Mouse (Mus musculus) heart, postnatal 4 days (tissue): Measurements from ENCODE around the gene Rsad2. TPM values are rescaled to one million over a fixed set of nuclear protein-coding genes. Genes with fewer than 3 reads are reported as not detected.
"Not testable (repeated sequence)": the region's sequence is repeated elsewhere in the genome, so short reads cannot be mapped to it uniquely, and the experiment has no call there.

Experiments used
- DNase-seq: peaks from one replicate; pipeline ENCODE4 v3.0.0; 2021
- total RNA-seq, 2 experiments: library from RNA; stranded (reverse); gene quantifications; 2 replicates each; pipeline ENCODE4 v1.2.3; 2021

The Rsad2 gene
- total RNA-seq, 2 experiments from 2014 or later = 4.3 to 8.2 TPM

GRCm38 (mm10) chr12:26446377-26447045 lies 9.7 kb downstream of the Rsad2 start:
- no peak for DNase-seq

- no peak for DNase-seq
Observed at GRCm38 (mm10) chr12:26444511-26444910, 11.7 kb downstream of the Rsad2 start.

- peak; percentile 91 for DNase-seq
Observed at GRCm38 (mm10) chr12:26444054-26444453, 12.2 kb downstream of the Rsad2 start.

- no peak for DNase-seq
Observed at GRCm38 (mm10) chr12:26439366-26439765, 16.9 kb downstream of the Rsad2 start.

- DNase-seq = no peak
Observed at GRCm38 (mm10) chr12:26437950-26438349, 18.3 kb downstream of the Rsad2 start.

GRCm38 (mm10) chr12:26436334-26436733 lies 19.9 kb downstream of the Rsad2 start:
- DNase-seq = no peak

GRCm38 (mm10) chr12:26428771-26429170 lies 27.5 kb downstream of the Rsad2 start:
- DNase-seq = not testable (repeated sequence)

GRCm38 (mm10) chr12:26424841-26425240 lies 31.4 kb downstream of the Rsad2 start:
- no peak for DNase-seq

GRCm38 (mm10) chr12:26418322-26418721 lies 37.9 kb downstream of the Rsad2 start:
- DNase-seq = no peak

- DNase-seq = no peak
Observed at GRCm38 (mm10) chr12:26416636-26417295, 39.5 kb downstream of the Rsad2 start.

GRCm38 (mm10) chr12:26415104-26415771 lies 41.0 kb downstream of the Rsad2 start, which contains the start of gene Rnf144a:
Gene Rnf144a, minus strand, starts transcription at chr12:26415254.
- DNase-seq = peak; percentile 96

- peak; percentile 60 for DNase-seq
Observed at GRCm38 (mm10) chr12:26414451-26415103, 41.7 kb downstream of the Rsad2 start.

- DNase-seq = no peak
Observed at GRCm38 (mm10) chr12:26413961-26414411, 42.3 kb downstream of the Rsad2 start.

- peak; percentile 58 for DNase-seq
Observed at GRCm38 (mm10) chr12:26412802-26413201, 43.5 kb downstream of the Rsad2 start.

- no peak for DNase-seq
Observed at GRCm38 (mm10) chr12:26411841-26412450, 44.3 kb downstream of the Rsad2 start.

GRCm38 (mm10) chr12:26410443-26410842 lies 45.8 kb downstream of the Rsad2 start:
- DNase-seq = no peak

GRCm38 (mm10) chr12:26408707-26409106 lies 47.5 kb downstream of the Rsad2 start:
- DNase-seq = no peak

GRCm38 (mm10) chr12:26404781-26405702 lies 51.2 kb downstream of the Rsad2 start:
- DNase-seq = peak; percentile 51

- peak; percentile 77 for DNase-seq
Observed at GRCm38 (mm10) chr12:26403372-26404125, 52.7 kb downstream of the Rsad2 start.

GRCm38 (mm10) chr12:26401696-26402470 lies 54.4 kb downstream of the Rsad2 start:
- DNase-seq = no peak
